Mouse (Mus musculus) left cerebral cortex, adult 18-20 months (tissue): ENCODE measurements around the gene Ankrd27. TPM values are rescaled to one million over a fixed set of nuclear protein-coding genes. Genes with fewer than 3 reads are reported as not detected.
"Not testable (repeated sequence)": the region's sequence is repeated elsewhere in the genome, so short reads cannot be mapped to it uniquely, and the experiment has no call there.

ENCODE experiments used
- DNase-seq, 2 experiments: peaks; one replicate each; pipeline ENCODE4 v3.0.0; 2021 to 2022; ENCODE audit warnings: low spot score in 2 of 2, mixed read lengths in 1 of 2
- long read RNA-seq, 2 experiments: library from polyadenylated mRNA; stranded (forward); transcript quantifications; one replicate each; pipeline ENCODE4 v2.0.0; 2021
- total RNA-seq, 2 experiments: library from RNA; stranded (reverse); gene quantifications; 2 replicates each; pipeline ENCODE4 v1.2.3; 2021

Ankrd27 gene
- total RNA-seq, result 10 to 100 TPM; 39.8 to 44.5 TPM
- long read RNA-seq, experiment 1, full-length matches to known transcripts, result 29 of 45 reads
- long read RNA-seq, experiment 1, partial matches to known transcripts, result 6 of 45 reads
- long read RNA-seq, experiment 1, other reads (novel, unspliced or antisense), result 10 of 45 reads
- long read RNA-seq, experiment 2, full-length matches to known transcripts, result 16 of 23 reads
- long read RNA-seq, experiment 2, partial matches to known transcripts, result 1 of 23 reads
- long read RNA-seq, experiment 2, other reads (novel, unspliced or antisense), result 6 of 23 reads

DNA sequence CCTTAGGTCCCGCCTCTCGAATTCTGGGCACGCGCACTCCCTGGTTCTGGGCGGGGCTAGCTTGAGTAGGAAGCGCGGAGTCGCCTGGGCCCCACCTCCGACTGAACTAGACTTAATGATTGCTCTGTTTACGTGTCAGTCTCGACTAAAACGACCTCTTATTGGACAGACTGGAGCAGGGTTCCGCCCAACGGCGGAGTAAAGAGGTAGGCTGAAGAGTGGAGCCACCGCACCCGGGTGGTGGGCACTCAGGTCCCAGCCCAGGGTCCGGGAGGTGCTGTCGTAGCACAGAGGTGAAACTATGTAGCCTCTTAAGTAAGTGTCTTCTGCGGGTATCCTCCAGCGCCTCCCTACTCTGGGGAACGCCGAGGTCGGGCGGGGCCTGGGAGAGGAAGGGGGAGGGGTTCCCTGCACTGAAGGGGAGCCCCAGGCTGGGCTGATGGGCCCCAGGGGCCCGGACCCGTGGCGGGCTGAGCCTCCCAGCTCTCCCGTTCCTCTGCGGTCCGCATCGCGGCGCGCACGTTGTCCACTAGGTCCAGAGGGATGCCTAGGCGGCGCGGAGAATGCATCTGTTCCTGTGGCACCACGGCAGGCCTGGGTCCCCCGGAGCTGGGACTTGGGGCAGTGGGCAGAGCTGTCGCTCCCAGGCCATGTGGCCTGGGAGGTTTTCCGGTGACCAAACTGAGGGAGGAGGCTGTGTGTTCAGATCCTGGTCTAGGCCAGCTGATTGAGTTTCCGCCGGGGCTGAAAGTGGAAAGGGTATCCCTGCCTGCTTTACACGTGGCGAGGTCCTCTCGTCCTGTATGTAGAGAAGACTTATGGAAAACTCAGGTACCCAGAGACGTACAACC lies at the start of gene Ankrd27:
TSS of gene Ankrd27 (plus strand) at position 190 of the 851 bp plus-strand sequence.
- peak; percentile 92 to 96 for DNase-seq

DNA sequence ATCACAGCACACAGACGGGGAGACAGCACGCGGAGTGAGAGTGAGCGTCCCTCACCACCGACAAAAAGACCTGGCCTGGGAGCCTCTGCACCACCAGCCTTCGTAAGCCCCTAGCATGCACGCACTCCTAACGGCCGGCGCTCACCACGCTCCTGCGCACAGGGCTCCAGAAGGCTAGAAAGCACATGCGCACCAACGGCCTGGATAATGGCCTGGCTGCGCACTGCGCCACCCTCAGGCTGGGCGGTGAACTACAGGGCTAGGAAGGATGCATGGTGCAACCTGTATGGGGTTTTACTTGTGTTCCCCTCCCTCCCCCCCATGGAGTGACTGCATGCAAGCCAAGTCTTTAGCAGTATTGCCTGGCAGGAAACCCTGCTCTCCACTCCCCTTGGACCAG lies 48.5 kb upstream of the Ankrd27 start, which contains the start of gene Tdrd12:
TSS of gene Tdrd12 (minus strand) at position 184 of the 400 bp plus-strand sequence.
- DNase-seq, result no peak

DNA sequence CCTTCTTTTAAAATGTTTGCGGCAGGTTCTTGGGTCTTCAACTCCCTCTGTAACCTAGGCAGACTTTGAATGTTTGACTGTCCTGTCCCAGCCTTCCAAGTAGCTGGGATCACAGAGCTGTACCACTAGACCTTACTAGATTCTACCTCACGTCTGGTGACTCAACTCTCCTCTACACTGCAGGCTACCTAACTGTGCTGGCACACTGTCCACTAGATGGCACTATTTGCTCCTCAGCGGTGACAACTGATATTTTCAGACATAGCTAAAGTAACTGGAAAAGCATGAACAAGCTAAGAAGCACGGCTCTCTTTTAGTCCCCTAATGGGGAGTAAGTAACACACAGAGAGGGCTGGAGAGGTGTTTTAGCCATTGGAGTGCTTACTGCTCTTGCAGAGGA lies 40.2 kb upstream of the Ankrd27 start:
- DNase-seq, result peak; percentile 56 to 72

DNA sequence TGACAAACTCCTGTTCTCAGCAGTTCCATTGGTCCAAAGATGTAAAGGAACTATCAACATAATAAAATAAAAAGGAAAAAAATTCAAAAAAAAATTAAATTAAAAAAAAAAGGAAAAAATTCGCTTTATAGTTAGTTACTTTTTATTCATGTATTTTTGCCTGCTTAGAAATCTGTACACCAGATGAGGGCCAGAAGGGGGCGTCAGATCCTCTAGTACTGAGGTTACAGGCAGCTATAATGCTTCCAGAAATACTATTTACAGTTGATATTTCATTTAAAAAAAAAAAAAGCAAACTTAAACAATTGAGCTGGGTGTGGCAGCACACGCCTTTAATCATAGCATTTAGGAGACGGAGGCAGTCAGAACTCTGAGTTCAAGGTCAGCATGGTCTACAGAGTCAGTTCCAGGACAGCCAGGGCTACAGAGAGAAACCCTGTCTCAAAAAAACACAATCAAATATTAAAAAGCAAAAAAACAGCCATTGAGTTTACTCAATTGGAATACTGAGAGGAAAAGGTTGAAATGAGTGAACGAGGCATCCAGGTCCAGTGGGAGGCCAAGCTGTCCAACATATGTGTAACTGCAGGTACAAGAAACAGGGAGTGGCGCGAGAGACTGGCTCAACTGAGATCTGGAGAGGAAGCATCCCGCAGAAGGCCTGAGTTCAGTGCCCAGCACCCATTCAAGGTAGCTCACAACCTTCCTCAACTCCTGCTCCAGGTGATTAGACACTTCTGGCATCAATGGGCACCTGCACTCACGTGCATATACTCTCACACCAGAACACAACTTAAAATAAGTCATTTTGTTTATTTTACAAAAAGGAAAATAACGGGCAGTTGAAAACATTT lies 32.1 kb upstream of the Ankrd27 start:
- DNase-seq, result peak; percentile 47 to 52

DNA sequence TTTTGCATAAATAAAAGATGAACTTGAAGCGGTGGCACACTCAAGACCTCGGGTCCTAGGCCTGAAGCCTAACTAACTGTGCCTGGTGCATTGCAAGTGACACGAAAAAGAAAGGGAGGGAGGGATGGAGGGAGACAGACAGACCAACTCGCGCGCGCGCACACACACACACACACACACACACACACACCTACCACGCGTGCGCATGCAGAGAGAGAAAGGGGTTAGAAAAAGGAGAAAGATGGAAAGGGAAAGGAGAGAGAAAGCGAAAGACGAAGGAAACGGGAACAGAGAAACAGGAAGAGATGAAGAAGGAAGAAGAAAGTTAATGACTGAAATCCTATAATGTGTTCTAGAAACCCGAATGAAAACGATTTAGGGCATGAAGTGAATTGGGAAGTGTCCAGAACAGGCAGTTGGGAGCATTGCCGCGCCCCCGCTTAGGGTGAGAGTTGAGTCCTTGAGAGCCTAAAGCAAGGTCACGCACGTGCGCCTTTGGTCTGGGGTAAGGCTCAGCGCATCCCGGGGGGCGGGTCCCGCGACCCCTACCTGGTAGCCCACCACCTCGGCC lies 31.4 kb upstream of the Ankrd27 start:
- peak; percentile 30 to 46 for DNase-seq

DNA sequence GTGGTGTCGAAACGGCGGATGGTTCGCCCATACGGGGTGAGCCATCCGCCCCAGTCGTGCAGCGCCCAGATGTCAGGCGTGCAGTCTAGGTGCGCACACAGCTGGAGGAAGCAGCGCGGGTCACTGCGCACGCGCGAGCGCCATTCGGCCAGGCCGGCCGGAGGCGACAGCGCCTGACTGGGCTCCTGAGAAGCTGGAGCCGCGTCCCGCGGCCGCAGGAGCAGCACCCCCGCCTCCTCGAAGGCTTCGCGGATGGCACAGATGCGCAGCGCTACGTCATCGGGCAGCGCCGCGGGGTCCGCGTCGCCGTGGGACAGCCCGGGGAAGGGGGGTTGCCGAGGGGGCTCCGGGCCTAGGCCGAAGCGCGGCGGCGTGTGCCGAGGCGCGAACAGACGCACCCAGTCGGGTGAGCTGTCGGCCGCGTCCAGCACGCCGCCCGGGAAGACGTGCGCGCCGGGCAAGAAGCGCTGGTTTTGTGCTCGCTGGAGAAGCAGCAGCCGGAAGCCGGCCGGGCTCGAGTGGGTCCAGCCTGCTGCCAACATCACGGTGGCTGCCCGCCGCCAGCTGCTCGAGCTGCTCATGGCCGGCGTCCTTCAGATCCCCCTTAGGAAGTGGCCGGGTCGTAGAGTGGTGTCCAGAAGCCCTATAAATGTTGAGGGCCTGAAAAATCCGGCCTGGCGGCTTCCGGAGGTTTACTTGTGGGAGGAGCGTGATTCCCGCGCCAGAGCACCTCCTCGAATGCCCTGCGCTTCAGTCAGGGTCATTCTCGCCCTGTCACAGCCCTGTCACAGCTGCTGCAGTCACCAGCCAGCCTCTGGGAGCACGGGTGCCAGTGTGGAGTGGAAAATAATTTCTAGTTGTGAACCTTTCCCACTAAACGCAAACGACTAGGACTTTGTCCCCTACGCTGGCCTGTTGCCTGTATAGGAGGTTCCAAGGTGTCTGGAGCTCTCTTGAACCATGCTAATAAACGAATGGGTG lies 30.5 kb upstream of the Ankrd27 start:
- peak; percentile 88 to 92 for DNase-seq

DNA sequence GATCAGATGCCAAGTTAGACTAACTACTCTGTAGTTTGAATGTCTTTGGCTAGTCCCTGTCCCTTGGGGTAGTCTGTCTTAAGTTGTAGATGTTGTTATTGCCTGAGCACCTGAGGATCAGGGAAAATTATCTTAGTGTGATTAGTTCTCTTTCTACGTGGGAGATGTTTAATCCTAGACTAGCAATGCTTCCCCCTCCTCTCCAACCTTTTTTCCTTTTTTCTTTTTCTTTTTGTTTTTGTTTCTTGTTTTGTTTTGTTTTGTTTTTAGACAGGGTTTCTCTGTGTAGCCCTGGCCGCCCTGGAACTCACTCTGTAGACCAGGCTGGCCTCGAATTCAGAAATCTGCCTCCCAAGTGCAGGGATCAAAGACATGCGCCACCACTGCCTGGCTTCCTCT lies 29.8 kb upstream of the Ankrd27 start, which contains the start of gene Nudt19:
TSS of gene Nudt19 (minus strand) at position 100 of the 399 bp plus-strand sequence.
- DNase-seq, result no peak

DNA sequence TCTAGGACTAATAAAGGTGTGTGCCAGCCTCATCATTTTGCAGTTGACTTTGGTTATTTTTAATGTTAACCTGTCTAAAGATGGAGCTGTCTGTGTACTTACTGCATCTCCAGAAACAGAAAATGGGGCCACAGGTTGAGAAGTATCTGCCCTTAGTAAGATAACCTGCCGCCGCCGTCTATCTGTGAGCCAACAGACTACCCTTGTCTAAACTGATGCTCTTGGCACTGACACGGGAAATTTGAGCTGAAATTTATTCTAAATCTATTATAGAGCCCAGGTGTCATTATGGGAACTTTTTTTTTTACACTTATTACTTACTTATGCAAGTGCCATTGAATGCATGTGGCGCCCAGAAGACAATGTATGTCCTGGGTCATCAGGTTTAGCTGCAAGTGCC lies 29.1 kb upstream of the Ankrd27 start:
- no peak for DNase-seq

DNA sequence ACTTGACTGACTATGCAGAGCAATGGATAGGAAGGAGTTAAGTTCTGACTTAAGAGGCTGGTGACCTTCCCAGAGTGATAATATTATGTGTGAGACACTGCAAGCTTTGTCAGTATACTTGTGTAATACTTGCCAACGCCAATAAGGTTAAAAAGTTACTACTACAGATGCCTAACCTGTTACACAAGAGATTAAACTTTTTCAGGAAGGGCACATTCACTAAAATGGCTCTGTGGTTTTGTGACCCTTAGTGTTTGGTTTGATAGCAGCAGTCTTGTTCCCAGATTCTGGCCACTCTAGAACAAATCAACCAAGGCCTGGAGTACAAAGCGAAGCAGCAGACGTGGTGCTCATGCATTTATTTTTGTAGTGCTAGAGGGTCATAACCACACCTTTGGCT lies 28.5 kb upstream of the Ankrd27 start:
- no peak for DNase-seq

DNA sequence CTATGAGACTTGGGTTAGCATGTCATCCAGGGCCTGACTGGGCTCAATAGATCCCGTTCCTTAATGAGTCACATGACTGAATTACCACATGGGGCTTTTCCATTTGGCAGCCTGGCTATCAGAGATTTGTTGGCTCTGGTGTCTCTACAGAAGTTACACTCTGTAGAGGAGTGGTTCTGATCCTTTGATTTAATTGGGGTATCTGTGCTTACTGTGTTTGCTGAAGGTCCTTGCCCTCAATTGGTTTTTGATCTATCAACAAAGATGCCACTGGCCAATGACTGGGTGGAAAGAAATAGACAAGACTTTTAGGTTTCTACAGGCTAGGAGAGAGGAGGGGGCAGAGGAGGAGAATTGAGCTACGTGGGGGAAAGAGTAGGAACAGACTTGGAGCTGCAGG lies 27.4 kb upstream of the Ankrd27 start:
- no peak for DNase-seq

DNA sequence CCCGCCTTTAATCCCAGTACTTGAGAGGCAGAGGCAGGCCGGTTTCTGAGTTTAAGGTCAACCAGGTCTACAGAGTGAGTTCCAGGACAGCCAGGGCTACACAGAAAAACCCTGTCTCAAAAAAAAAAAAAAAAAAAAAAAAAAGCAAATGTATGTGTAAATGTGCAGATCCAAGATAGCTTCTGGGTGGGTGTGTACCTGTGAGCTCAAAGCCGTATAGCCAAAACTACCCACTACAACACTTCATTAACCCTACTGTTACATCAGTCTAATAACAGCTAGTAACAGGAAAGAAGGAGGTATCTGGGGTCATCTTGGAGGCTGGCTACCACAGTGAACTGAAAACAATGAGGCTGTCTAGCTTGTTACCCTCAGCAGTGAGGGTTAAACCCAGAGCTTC lies 26.2 kb upstream of the Ankrd27 start:
- DNase-seq, result no peak

DNA sequence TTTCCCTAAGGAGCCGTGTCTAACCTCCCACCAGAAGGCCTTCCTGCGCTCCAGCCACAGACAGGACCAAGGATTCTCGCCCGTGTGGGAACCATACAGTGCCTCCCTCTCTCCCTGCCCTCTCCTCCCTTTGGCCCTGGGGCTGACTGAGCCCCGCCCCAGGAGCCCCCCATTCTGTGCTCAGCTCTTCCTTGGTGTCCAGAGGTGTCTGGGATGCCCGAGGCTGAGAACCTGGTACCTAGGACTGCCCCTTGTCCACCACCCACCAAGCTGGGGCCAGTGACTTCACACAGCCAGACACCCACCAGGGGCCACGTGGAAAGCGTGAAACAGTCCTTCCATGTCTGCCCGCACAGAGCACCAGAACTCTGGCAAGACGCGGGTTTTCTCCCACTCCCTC lies 23.0 kb upstream of the Ankrd27 start:
- no peak for DNase-seq

DNA sequence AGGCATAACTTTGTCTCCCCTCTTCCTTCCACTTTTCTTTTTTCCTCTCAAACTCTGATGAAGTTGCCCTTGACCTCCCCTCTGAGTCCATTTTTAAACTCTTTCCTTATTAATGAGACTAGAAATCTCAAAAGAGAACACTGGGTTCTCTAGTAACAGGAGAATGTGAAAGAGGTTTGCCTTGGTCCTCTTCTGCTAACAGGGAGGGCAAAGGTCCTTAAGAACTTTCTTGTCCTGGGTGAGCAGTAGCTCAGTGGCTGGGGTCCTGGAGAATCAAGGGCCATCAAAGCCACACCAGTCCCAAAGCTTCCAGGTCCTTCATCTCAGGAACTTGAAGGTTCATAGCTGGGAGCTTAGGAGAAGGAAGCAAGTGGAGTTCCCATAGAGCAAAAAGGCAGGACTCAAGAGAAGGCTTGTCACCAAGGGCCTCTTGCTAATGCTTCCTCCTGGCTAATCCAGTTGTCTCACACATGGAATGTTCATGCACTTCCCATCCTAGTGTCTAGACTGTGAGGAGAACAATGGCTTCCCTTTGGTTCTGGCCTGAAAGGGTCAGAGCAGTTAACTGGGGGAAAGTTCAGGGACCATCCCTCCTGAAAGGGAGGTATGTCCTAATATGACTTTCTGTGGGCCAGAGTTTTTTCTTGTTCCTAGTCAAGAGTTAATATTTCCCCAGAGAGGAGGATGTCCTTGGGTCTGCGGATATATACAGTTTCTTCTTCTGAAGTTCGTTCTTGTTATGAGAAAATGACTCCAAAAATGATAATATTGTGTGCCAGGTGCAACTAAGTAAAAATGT lies 21.8 kb upstream of the Ankrd27 start:
- DNase-seq, result no peak

DNA sequence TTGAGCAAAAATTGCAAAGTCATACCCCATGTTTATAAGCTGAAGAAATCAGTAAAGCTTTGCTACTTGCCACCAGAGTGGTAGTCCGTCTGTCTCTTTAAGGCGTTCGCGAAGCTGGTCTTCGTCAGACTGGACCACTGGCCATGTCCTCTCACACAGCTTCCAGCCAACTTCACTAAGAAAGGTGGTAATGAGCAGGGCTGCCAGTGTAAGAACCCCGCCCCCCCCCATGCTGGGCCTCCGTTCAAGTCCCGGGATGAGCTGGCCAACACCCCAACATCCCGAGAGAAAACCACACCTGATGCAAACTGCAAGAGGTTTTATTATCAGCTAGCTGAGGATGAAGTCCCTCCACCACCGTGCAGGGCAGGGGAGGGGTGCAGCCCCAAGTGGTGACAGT lies 21.2 kb upstream of the Ankrd27 start:
- not testable (repeated sequence) for DNase-seq

DNA sequence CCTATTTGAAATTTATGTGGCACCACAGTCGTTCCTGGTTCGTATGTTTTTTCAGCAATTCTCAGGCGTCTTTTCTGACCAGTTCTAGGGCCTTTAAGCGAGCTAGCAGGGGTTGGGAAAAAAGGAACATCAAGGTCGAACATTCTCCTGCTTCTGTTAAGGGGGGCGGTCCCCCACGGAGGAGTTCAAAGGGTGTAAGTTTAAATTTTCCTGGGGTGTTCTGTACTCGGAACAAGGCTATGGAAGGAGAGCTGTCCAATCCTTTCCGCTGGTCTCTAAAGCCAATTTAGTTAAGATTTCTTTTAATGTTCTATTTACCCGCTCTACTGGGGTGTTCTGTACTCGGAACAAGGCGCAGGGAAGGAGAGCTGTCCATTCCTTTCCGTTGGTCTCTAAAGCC lies 20.1 kb upstream of the Ankrd27 start:
- not testable (repeated sequence) for DNase-seq

DNA sequence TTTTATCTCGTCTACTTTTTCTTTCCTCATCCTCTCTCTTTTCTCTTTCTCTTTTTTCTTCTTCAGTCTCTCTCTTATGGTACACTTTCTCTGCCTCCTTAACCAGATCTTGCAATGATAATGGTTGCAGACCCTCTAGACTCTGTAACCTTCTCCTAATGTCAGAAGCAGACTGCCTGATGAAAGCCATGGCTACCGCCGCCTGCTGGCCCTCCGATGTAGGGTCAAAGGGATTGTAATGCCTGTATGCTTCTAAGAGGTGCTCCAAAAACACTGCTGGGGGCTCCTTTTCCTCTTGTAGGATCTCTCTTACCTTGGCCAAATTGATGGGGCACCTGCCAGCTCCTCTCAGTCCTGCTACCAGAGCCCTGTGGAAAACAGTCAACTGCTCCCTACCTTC lies 16.3 kb upstream of the Ankrd27 start:
- not testable (repeated sequence) for DNase-seq

DNA sequence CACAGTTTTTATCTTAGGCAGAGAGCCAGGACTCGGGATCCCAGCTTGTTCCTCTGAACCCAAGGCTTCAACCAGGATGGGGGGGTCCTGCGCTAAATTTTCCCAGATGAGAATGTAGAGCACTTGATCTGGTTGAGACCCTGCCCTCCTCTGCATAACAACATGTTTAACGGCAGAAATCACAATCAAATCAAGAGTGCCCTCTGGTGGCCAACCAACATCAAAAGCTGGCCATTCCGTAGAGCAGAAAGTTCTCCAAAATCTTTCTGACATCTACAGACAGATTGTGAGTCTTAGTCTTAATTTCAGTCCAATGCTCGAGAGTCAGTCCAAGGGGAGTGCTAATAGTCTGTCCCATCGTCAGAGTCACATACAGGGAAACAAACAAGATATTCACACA lies 15.2 kb upstream of the Ankrd27 start:
- not testable (repeated sequence) for DNase-seq

DNA sequence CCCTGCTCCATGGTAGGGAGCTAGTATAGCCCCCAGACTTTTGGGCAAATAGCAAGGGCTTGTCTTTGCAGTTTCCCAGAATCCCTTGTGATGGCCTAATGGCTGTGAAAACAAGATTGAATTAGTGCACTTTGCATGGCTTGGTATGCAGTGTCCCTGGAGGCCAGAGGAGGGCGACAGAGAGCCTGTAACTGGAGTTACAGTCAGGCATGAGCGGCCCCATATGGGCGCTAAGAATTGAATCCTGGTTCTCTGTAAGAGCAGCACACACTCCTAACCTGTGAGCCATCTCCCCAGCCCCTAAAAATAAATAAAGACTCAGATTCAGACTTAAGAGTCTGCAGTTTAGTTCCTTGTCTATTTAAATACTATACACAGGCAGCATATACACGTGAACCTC lies 6.2 kb upstream of the Ankrd27 start:
- DNase-seq, result no peak

DNA sequence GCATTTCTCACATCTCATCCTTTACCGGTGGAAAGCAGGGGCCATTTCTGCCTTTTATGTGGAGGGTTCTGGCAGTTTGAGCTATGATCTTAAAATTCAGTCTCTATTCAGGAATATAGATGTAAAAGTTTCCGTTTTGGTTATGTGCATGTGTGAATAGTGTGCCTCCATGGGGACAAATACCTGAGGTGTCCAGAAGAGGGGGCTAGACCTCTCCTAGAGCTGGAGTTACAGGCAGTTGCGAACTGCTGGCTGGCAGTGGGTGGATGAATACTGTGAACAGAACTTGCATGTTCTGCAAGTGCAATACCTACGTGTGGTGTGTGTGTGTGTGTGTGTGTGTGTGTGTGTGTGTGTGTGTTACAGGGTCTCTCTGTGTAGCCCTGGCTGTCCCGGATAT lies 3.3 kb upstream of the Ankrd27 start:
- no peak for DNase-seq
